Mouse (Mus musculus): ENCODE results near the gene Olfr1209. TPM values are rescaled to one million over a fixed set of nuclear protein-coding genes. Genes with fewer than 3 reads are reported as not detected.

Olfr1209 gene
- polyA plus RNA-seq (2014; fragmentation: Nextera tagmentation; extraction: Ambion mirVana): not detected in 2 replicates

DNA sequence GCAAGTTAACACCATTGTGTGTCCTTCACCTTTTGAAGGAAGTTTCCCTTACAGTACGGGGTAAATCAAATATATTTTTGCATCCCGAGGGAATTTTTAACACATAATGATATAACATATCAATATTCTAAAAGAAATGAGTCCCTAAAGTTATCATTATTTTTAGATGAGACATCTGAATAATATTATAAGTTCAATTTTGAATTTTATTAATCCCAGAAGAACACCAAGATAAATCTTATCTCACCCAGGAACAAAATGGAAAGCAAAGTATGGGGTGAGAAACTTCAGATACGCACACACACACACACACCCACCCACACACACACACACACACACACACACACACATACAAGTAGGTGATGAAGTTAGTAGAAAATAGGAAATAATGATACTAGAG is at the start of gene Olfr1209:
Gene Olfr1209, minus strand, starts transcription at position 101 of the 400 bp plus-strand sequence.
- WGBS: 95% methylated on average over 3 of the region's 3 CpGs
- H3K27me3 ChIP-seq (replicated peaks; ENCODE audit: control insufficient read depth, insufficient read depth, low read length): no peaks in the 10 kb centered on the region

DNA sequence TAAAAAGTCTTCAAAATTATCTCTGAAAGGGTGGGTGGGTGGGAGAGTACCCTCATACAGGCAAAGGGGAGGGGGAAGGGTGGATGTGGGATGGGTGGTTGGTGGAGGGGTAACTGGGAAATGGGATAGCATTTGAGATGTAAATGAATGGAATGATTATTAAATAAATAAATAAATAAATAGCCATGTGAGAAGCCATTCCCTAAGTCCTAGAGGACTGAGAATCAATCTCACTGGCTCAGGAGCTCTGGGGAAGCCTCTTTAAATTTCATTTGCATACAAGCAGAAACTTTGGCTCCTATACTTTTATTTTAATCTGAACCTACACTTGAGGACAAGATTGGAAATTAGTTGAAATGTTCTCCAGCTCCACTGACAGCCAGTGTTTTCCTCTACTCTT is 38.7 kb upstream of the Olfr1209 start, which contains the start of gene Olfr1212:
Gene Olfr1212, plus strand, starts transcription at position 301 of the 400 bp plus-strand sequence.
- no peak within 1 kb of the TSS for H3K4me2 ChIP-seq (ENCODE audit: low read length)
- ATAC-seq: no peak
- no peak within 1 kb of the TSS for H3K27ac ChIP-seq (ENCODE audit: low read depth, low read length)

More for the DNA sequence above, at the start of gene Olfr1209:
- no peaks in the 10 kb centered on the region for H3K9me3 ChIP-seq (replicated peaks; ENCODE audit: control insufficient read depth, low read length)
- no peak for ATAC-seq
- H3K27ac ChIP-seq (ENCODE audit: low read depth, low read length): no peak within 1 kb of the TSS
- H3K36me3 ChIP-seq (ENCODE audit: control insufficient read depth, insufficient read depth, low read length): no peaks in the 10 kb centered on the region
- no peaks in the 10 kb centered on the region for H3K4me1 ChIP-seq (ENCODE audit: control insufficient read depth, insufficient read depth, low read length)
- no peak within 1 kb of the TSS for H3K9ac ChIP-seq (ENCODE audit: low read length)
- DNase-seq (ENCODE audit: low spot score): no peak
- no peak within 1 kb of the TSS for H3K4me3 ChIP-seq (ENCODE audit: low read depth, low read length)
- no peak within 1 kb of the TSS for H3K4me2 ChIP-seq (ENCODE audit: low read length)

DNA sequence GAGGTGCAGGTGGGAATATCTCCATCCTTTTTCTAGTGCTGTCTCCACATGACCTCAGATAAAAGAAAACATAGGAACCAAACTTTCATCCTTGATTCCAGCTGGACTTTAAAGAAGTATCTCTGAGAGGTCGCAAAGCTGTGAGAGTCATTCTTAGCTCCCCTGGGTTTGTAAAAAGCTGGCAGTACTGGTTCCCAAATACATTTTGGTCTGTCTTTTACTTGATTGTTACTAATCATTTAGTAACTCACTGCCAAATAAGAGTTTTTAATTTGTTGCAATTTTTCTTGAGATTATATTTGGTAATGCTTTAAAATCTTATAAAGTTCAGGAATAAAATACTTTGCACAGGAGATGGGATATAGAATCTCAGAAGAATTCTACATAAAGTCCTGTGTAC is 23.1 kb upstream of the Olfr1209 start, which contains the start of gene Olfr1211:
Gene Olfr1211, minus strand, starts transcription at position 101 of the 400 bp plus-strand sequence.
- 82% methylated on average over 1 of the region's 1 CpGs for WGBS

More for the DNA sequence above, 38.7 kb upstream of the Olfr1209 start, which contains the start of gene Olfr1212:
- Histone ChIP-seq H3K4me1 (ENCODE audit: control insufficient read depth, insufficient read depth, low read length) (no peaks in the 10 kb centered on the region), H3K4me3 (ENCODE audit: low read depth, low read length) (no peak within 1 kb of the TSS), H3K36me3 (ENCODE audit: control insufficient read depth, insufficient read depth, low read length) (no peaks in the 10 kb centered on the region), H3K9me3 (replicated peaks; ENCODE audit: control insufficient read depth, low read length) (no peaks in the 10 kb centered on the region), H3K27me3 (replicated peaks; ENCODE audit: control insufficient read depth, insufficient read depth, low read length) (no peaks in the 10 kb centered on the region), H3K9ac (ENCODE audit: low read length) (no peak within 1 kb of the TSS)
- DNase-seq (ENCODE audit: low spot score): no peak

DNA sequence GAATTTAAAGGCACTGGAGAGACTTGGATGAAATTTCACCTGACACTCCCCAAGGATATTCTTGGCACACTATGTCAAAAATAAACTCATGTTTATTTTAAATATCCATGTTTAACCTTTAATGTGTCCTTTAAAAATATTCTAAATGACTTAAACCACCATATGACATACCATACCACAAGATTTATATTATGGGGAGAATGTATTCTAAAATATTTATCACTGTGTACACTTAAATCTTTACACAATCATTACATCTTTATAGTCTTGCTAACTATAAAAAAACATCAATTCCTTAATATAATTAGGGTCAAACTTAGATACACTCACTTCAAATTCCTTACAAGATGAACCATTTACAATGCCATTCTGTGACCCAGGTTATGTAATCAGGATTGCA is 12.7 kb downstream of the Olfr1209 start, which contains the start of gene Olfr1208:
Gene Olfr1208, minus strand, starts transcription at position 101 of the 400 bp plus-strand sequence.
- H3K4me3 ChIP-seq (ENCODE audit: low read depth, low read length): no peak within 1 kb of the TSS
- H3K36me3 ChIP-seq (ENCODE audit: control insufficient read depth, insufficient read depth, low read length): no peaks in the 10 kb centered on the region
- H3K27me3 ChIP-seq (replicated peaks; ENCODE audit: control insufficient read depth, insufficient read depth, low read length): no peaks in the 10 kb centered on the region
- no peak within 1 kb of the TSS for H3K27ac ChIP-seq (ENCODE audit: low read depth, low read length)
- DNase-seq (ENCODE audit: low spot score): no peak
- no peaks in the 10 kb centered on the region for H3K9me3 ChIP-seq (replicated peaks; ENCODE audit: control insufficient read depth, low read length)
- no peaks in the 10 kb centered on the region for H3K4me1 ChIP-seq (ENCODE audit: control insufficient read depth, insufficient read depth, low read length)
- H3K4me2 ChIP-seq (ENCODE audit: low read length): no peak within 1 kb of the TSS
- H3K9ac ChIP-seq (ENCODE audit: low read length): no peak within 1 kb of the TSS
- no peak for ATAC-seq

More for the DNA sequence above, 23.1 kb upstream of the Olfr1209 start, which contains the start of gene Olfr1211:
- Histone ChIP-seq H3K4me1 (ENCODE audit: control insufficient read depth, insufficient read depth, low read length) (no peaks in the 10 kb centered on the region), H3K36me3 (ENCODE audit: control insufficient read depth, insufficient read depth, low read length) (no peaks in the 10 kb centered on the region), H3K4me2 (ENCODE audit: low read length) (no peak within 1 kb of the TSS), H3K27me3 (replicated peaks; ENCODE audit: control insufficient read depth, insufficient read depth, low read length) (no peaks in the 10 kb centered on the region), H3K4me3 (ENCODE audit: low read depth, low read length) (no peak within 1 kb of the TSS), H3K9me3 (replicated peaks; ENCODE audit: control insufficient read depth, low read length) (no peaks in the 10 kb centered on the region), H3K27ac (ENCODE audit: low read depth, low read length) (no peak within 1 kb of the TSS), H3K9ac (ENCODE audit: low read length) (no peak within 1 kb of the TSS)
- DNase-seq (ENCODE audit: low spot score) (no peak), ATAC-seq (no peak)

DNA sequence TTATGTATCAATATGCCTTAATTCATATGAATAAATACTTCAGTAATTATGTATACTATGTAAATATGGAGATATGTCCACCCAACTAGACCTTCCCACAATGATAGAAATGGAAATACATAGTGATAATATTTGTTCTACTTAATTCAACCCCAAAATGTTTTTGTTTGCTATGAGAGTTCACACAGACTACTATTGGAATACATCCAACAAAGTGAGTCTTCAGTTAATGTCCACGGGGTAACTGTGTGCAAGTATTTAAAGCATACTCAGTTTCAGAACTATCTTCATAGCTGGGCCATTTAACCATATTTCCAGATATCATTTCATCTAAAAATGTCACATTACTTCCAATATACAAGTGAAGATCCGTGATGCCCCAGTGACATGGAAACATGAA is 52.0 kb downstream of the Olfr1209 start, which contains the start of gene Olfr1206:
Gene Olfr1206, plus strand, starts transcription at position 301 of the 400 bp plus-strand sequence.
- H3K27me3 ChIP-seq (replicated peaks; ENCODE audit: control insufficient read depth, insufficient read depth, low read length): no peaks in the 10 kb centered on the region
- ATAC-seq: no peak
- 88% methylated on average over 2 of the region's 2 CpGs for WGBS
- no peak within 1 kb of the TSS for H3K27ac ChIP-seq (ENCODE audit: low read depth, low read length)
- DNase-seq (ENCODE audit: low spot score): no peak
- H3K9ac ChIP-seq (ENCODE audit: low read length): no peak within 1 kb of the TSS
- no peaks in the 10 kb centered on the region for H3K36me3 ChIP-seq (ENCODE audit: control insufficient read depth, insufficient read depth, low read length)
- H3K9me3 ChIP-seq (replicated peaks; ENCODE audit: control insufficient read depth, low read length): no peaks in the 10 kb centered on the region
- no peaks in the 10 kb centered on the region for H3K4me1 ChIP-seq (ENCODE audit: control insufficient read depth, insufficient read depth, low read length)
- H3K4me2 ChIP-seq (ENCODE audit: low read length): no peak within 1 kb of the TSS
- H3K4me3 ChIP-seq (ENCODE audit: low read depth, low read length): no peak within 1 kb of the TSS

Other genes with a start within 250 kb of the Olfr1209 start
- gene Olfr1193, start 239.5 kb downstream of the Olfr1209 start, polyA plus RNA-seq (2014; fragmentation: Nextera tagmentation; extraction: Ambion mirVana): not detected in 2 replicates
- not detected in 2 replicates for gene Olfr1195, start 226.0 kb downstream of the Olfr1209 start, polyA plus RNA-seq (2014; fragmentation: Nextera tagmentation; extraction: Ambion mirVana)
- gene Olfr1196, start 210.6 kb downstream of the Olfr1209 start, polyA plus RNA-seq (2014; fragmentation: Nextera tagmentation; extraction: Ambion mirVana): not detected in 2 replicates
- gene Olfr1197, start 182.8 kb downstream of the Olfr1209 start, polyA plus RNA-seq (2014; fragmentation: Nextera tagmentation; extraction: Ambion mirVana): not detected in 2 replicates
- not detected in 2 replicates for gene Olfr1198, start 163.8 kb downstream of the Olfr1209 start, polyA plus RNA-seq (2014; fragmentation: Nextera tagmentation; extraction: Ambion mirVana)
- not detected in 2 replicates for gene Olfr1199, start 154.7 kb downstream of the Olfr1209 start, polyA plus RNA-seq (2014; fragmentation: Nextera tagmentation; extraction: Ambion mirVana)
- not detected in 2 replicates for gene Olfr1200, start 144.7 kb downstream of the Olfr1209 start, polyA plus RNA-seq (2014; fragmentation: Nextera tagmentation; extraction: Ambion mirVana)
- not detected in 2 replicates for gene Olfr1201, start 122.1 kb downstream of the Olfr1209 start, polyA plus RNA-seq (2014; fragmentation: Nextera tagmentation; extraction: Ambion mirVana)
- gene Olfr1202, start 100.7 kb downstream of the Olfr1209 start, polyA plus RNA-seq (2014; fragmentation: Nextera tagmentation; extraction: Ambion mirVana): not detected in 2 replicates
- not detected in 2 replicates for gene Olfr1205, start 85.4 kb downstream of the Olfr1209 start, polyA plus RNA-seq (2014; fragmentation: Nextera tagmentation; extraction: Ambion mirVana)
- not detected in 2 replicates for gene Olfr1204, start 65.9 kb downstream of the Olfr1209 start, polyA plus RNA-seq (2014; fragmentation: Nextera tagmentation; extraction: Ambion mirVana)
- not detected in 2 replicates for gene Olfr1206, start 51.9 kb downstream of the Olfr1209 start, polyA plus RNA-seq (2014; fragmentation: Nextera tagmentation; extraction: Ambion mirVana)
- gene Olfr1208, start 12.8 kb downstream of the Olfr1209 start, polyA plus RNA-seq (2014; fragmentation: Nextera tagmentation; extraction: Ambion mirVana): not detected in 2 replicates
- gene Olfr1211, start 23.0 kb upstream of the Olfr1209 start, polyA plus RNA-seq (2014; fragmentation: Nextera tagmentation; extraction: Ambion mirVana): not detected in 2 replicates
- gene Olfr1212, start 38.8 kb upstream of the Olfr1209 start, polyA plus RNA-seq (2014; fragmentation: Nextera tagmentation; extraction: Ambion mirVana): not detected in 2 replicates
- not detected in 2 replicates for gene Gm13762, start 65.1 kb upstream of the Olfr1209 start, polyA plus RNA-seq (2014; fragmentation: Nextera tagmentation; extraction: Ambion mirVana)
- gene Olfr1214, start 77.5 kb upstream of the Olfr1209 start, polyA plus RNA-seq (2014; fragmentation: Nextera tagmentation; extraction: Ambion mirVana): not detected in 2 replicates
- not detected in 2 replicates for gene Olfr1215, start 91.8 kb upstream of the Olfr1209 start, polyA plus RNA-seq (2014; fragmentation: Nextera tagmentation; extraction: Ambion mirVana)
- not detected in 2 replicates for gene Olfr1216, start 103.2 kb upstream of the Olfr1209 start, polyA plus RNA-seq (2014; fragmentation: Nextera tagmentation; extraction: Ambion mirVana)
- not detected in 2 replicates for gene Olfr1217, start 116.9 kb upstream of the Olfr1209 start, polyA plus RNA-seq (2014; fragmentation: Nextera tagmentation; extraction: Ambion mirVana)
- gene Olfr1218, start 146.0 kb upstream of the Olfr1209 start, polyA plus RNA-seq (2014; fragmentation: Nextera tagmentation; extraction: Ambion mirVana): not detected in 2 replicates
- not detected in 2 replicates for gene Olfr1219, start 168.4 kb upstream of the Olfr1209 start, polyA plus RNA-seq (2014; fragmentation: Nextera tagmentation; extraction: Ambion mirVana)
- gene Olfr1220, start 191.7 kb upstream of the Olfr1209 start, polyA plus RNA-seq (2014; fragmentation: Nextera tagmentation; extraction: Ambion mirVana): not detected in 2 replicates
- not detected in 2 replicates for gene Olfr1221, start 202.1 kb upstream of the Olfr1209 start, polyA plus RNA-seq (2014; fragmentation: Nextera tagmentation; extraction: Ambion mirVana)
- gene Olfr1222, start 217.9 kb upstream of the Olfr1209 start, polyA plus RNA-seq (2014; fragmentation: Nextera tagmentation; extraction: Ambion mirVana): not detected in 2 replicates
- gene Olfr1223, start 236.4 kb upstream of the Olfr1209 start, polyA plus RNA-seq (2014; fragmentation: Nextera tagmentation; extraction: Ambion mirVana): not detected in 2 replicates
- gene Olfr1224-ps1, start 248.9 kb upstream of the Olfr1209 start, polyA plus RNA-seq (2014; fragmentation: Nextera tagmentation; extraction: Ambion mirVana): not detected in 2 replicates

All from forebrain, embryonic 14.5 days (tissue).